Mouse (Mus musculus) CH12.LX (cell line): ENCODE results near the gene Vax1. TPM values are rescaled to one million over a fixed set of nuclear protein-coding genes. Genes with fewer than 3 reads are reported as not detected.

Experiments
- DNase-seq: peaks from one replicate; pipeline ENCODE4 v3.0.0-alpha.2; 2013; ENCODE audit errors: extremely low read depth
- H3K27ac ChIP-seq: 2 replicates; pipeline ENCODE4 v1.5.1; 2012; ENCODE audit warnings: low read depth, mild to moderate bottlenecking, control low read depth, moderate library complexity; ENCODE audit not compliant: insufficient read depth
- H3K27me3 ChIP-seq: replicated peaks from 2 replicates; pipeline ENCODE3; 2012; ENCODE audit warnings: inconsistent platforms
- H3K36me3 ChIP-seq, 2 experiments: replicated peaks in 1 of 2; 2 replicates each; pipeline versions ENCODE3 to v1.6.1; 2012; ENCODE audit warnings: inconsistent platforms in 1 of 2, low read length in 1 of 2, mild to moderate bottlenecking in 1 of 2, mixed read lengths in 1 of 2, moderate library complexity in 1 of 2; ENCODE audit not compliant: control insufficient read depth in 1 of 2, insufficient read depth in 1 of 2
- H3K4me1 ChIP-seq, 2 experiments: 2 replicates each; pipeline ENCODE4 v1.6.1; 2012; ENCODE audit warnings: inconsistent platforms in 1 of 2, moderate library complexity in 1 of 2; ENCODE audit not compliant: insufficient read depth in 2 of 2, control insufficient read depth in 1 of 2
- H3K4me2 ChIP-seq: 2 replicates; pipeline ENCODE4 v1.6.1; 2012; ENCODE audit warnings: low read depth, mild to moderate bottlenecking, control low read depth; ENCODE audit not compliant: poor library complexity, insufficient read depth, severe bottlenecking
- H3K4me3 ChIP-seq, 3 experiments: fragments of 150-350 bp in 1 of 3; sonication (generic) in 1 of 3; replicated peaks in 1 of 3; 2 replicates each; pipeline versions ENCODE3 to v1.5.1; 2011 to 2012; ENCODE audit warnings: low read depth in 2 of 3, low read length in 2 of 3, mild to moderate bottlenecking in 2 of 3, moderate library complexity in 2 of 3, control low read depth in 1 of 3, improper control_type of control experiment in 1 of 3, inconsistent platforms in 1 of 3, mixed read lengths in 1 of 3; ENCODE audit not compliant: poor library complexity in 1 of 3
- H3K79me2 ChIP-seq: replicated peaks from 2 replicates; pipeline ENCODE4 v1.6.1; 2012; ENCODE audit warnings: mild to moderate bottlenecking, moderate library complexity; ENCODE audit not compliant: control insufficient read depth, poor library complexity, insufficient read depth, severe bottlenecking; ENCODE audit errors: extremely low read depth
- H3K9ac ChIP-seq: 2 replicates; pipeline ENCODE4 v1.6.1; 2012; ENCODE audit warnings: low read depth, mild to moderate bottlenecking, control low read depth, moderate library complexity; ENCODE audit not compliant: insufficient read depth
- H3K9me3 ChIP-seq: replicated peaks from 2 replicates; pipeline ENCODE3; 2012; ENCODE audit warnings: low read length, inconsistent platforms, mixed read lengths
- CHD1 ChIP-seq: IDR thresholded peaks from 2 replicates; pipeline ENCODE4 v1.6.1; 2012; ENCODE audit warnings: low read depth, low read length, improper control_type of control experiment, inconsistent platforms
- E2F4 ChIP-seq: IDR thresholded peaks from 2 replicates; pipeline ENCODE4 v1.6.1; 2011; ENCODE audit warnings: low read depth, low read length, improper control_type of control experiment; ENCODE audit not compliant: insufficient replicate concordance
- ELF1 ChIP-seq: IDR thresholded peaks from 2 replicates; pipeline ENCODE4 v1.6.1; 2014; ENCODE audit warnings: low read depth, mild to moderate bottlenecking, inconsistent platforms, low read length, improper control_type of control experiment
- EP300 ChIP-seq: IDR thresholded peaks from 2 replicates; pipeline ENCODE4 v1.6.1; 2011; ENCODE audit warnings: low read length, improper control_type of control experiment
- HCFC1 ChIP-seq: IDR thresholded peaks from 2 replicates; pipeline ENCODE4 v1.6.1; 2012; ENCODE audit warnings: low read depth, mild to moderate bottlenecking, inconsistent platforms, low read length, improper control_type of control experiment
- JUN ChIP-seq: IDR thresholded peaks from 2 replicates; pipeline ENCODE4 v1.6.1; 2011; ENCODE audit warnings: low read depth, mild to moderate bottlenecking, low read length, improper control_type of control experiment, moderate library complexity; ENCODE audit not compliant: insufficient read depth
- JUND ChIP-seq: conservative IDR thresholded peaks from 2 replicates; pipeline ENCODE4 v1.6.1; 2011; ENCODE audit warnings: low read depth, low read length, improper control_type of control experiment
- KAT2A ChIP-seq: IDR thresholded peaks from 2 replicates; pipeline ENCODE4 v1.6.1; 2012; ENCODE audit warnings: low read length, improper control_type of control experiment, inconsistent platforms; ENCODE audit not compliant: insufficient replicate concordance
- POLR2A ChIP-seq: IDR thresholded peaks from 2 replicates; pipeline ENCODE4 v1.6.1; 2011; ENCODE audit warnings: low read depth, mild to moderate bottlenecking, improper control_type of control experiment, low read length
- POLR2AphosphoS2 ChIP-seq: IDR thresholded peaks from 2 replicates; pipeline ENCODE4 v1.6.1; 2011; ENCODE audit warnings: low read depth, low read length, improper control_type of control experiment
- RAD21 ChIP-seq: IDR thresholded peaks from 2 replicates; pipeline ENCODE4 v1.6.1; 2011; ENCODE audit warnings: low read depth, mild to moderate bottlenecking, low read length, improper control_type of control experiment, moderate library complexity
- TBP ChIP-seq: conservative IDR thresholded peaks from 2 replicates; pipeline ENCODE4 v1.6.1; 2011; ENCODE audit warnings: low read depth, low read length, improper control_type of control experiment
- TCF12 ChIP-seq: IDR thresholded peaks from 2 replicates; pipeline ENCODE4 v1.6.1; 2014; ENCODE audit warnings: low read depth, mild to moderate bottlenecking, inconsistent platforms, low read length, improper control_type of control experiment
- USF1 ChIP-seq: IDR thresholded peaks from 2 replicates; pipeline ENCODE4 v1.6.1; 2014; ENCODE audit warnings: low read depth, mild to moderate bottlenecking, inconsistent platforms, low read length, improper control_type of control experiment
- ZC3H11A ChIP-seq: IDR thresholded peaks from 2 replicates; pipeline ENCODE4 v1.6.1; 2012; ENCODE audit warnings: low read depth, mild to moderate bottlenecking, inconsistent platforms, low read length, improper control_type of control experiment
- ZKSCAN1 ChIP-seq: IDR thresholded peaks from 2 replicates; pipeline ENCODE4 v1.6.1; 2012; ENCODE audit warnings: low read depth, inconsistent platforms, low read length, improper control_type of control experiment, borderline replicate concordance
- ZMIZ1 ChIP-seq: IDR thresholded peaks from 2 replicates; pipeline ENCODE4 v1.6.1; 2012; ENCODE audit warnings: low read depth, mild to moderate bottlenecking, inconsistent platforms, low read length, improper control_type of control experiment
- dilution Hi-C: fragments of 300-500 bp; cut with MboI; formaldehyde crosslinking; loops from 2 replicates; pipeline ENCODE4 v1.14.3; 2020; ENCODE audit warnings: low sequenced_read_pairs; ENCODE audit not compliant: extremely low pct_unique_long_range_greater_than_20kb, extremely low pct_ligation_motif_present
- in situ Hi-C: fragments of 300-500 bp; cut with MboI; formaldehyde crosslinking; loops from 3 replicates; pipeline ENCODE4 v1.14.3; 2019; ENCODE audit warnings: low sequenced_read_pairs, low pct_ligation_motif_present, low pct_unique_long_range_greater_than_20kb, mixed read lengths
- polyA plus RNA-seq: library from polyadenylated mRNA; unstranded; fragments of >175 nt; gene quantifications from 2 replicates; pipeline ENCODE4 v1.2.1, GENCODE M21; 2012; ENCODE audit warnings: low read depth; ENCODE audit not compliant: insufficient read length
- total RNA-seq, 2 experiments: library from RNA; depleted of rRNA; stranded (reverse); fragments of 300-350 nt in 1 of 2; fragments of >200 nt in 1 of 2; gene quantifications; 2 replicates each; pipeline ENCODE4 v1.2.3; 2012 to 2014

Gene Vax1
- total and polyA plus RNA-seq, 3 experiments, result not detected

DNA sequence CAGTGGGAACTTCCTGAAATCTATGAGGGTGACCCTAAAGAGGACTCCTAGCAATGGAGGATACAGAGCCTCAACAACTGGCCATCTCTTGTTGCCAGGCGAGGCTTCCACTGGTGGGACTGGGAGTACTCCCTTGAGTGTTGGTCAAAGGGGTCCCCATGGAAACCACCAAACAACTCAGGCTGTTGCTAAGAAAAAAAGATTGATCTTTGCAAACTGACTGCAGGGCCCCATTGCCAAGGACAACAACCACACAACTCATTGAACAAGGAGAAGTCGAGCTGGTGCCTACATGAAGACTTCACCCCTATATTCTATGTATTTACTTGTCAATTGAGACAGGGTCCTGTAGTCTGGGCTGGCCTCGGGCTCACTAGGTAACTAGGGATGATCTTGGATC lies 47.0 kb upstream of the Vax1 start:
- Histone ChIP-seq H3K9ac (no peak overlapping the region), H3K9me3 (no peaks in the 10 kb centered on the region), H3K27me3 (no peaks in the 10 kb centered on the region), H3K36me3 (no peaks in the 10 kb centered on the region), H3K79me2 (no peaks in the 10 kb centered on the region), H3K27ac (no peak overlapping the region), H3K4me1 (peaks cover 0 to 5% of the 10 kb centered on the region in 2 experiments; a peak in 1 of 4 replicates), H3K4me3 (no peak overlapping the region), H3K4me2 (no peak overlapping the region)
- no peak for DNase-seq
- in situ Hi-C loops (no loop called here), dilution Hi-C loops (no loop called here)
- TF ChIP-seq ZMIZ1 (no peak), ZKSCAN1 (no peak), TCF12 (no peak), POLR2AphosphoS2 (no peak), KAT2A (no peak), RAD21 (no peak), POLR2A (no peak), JUN (no peak), EP300 (no peak), ELF1 (no peak), TBP (no peak), USF1 (no peak), ZC3H11A (no peak), HCFC1 (no peak)

DNA sequence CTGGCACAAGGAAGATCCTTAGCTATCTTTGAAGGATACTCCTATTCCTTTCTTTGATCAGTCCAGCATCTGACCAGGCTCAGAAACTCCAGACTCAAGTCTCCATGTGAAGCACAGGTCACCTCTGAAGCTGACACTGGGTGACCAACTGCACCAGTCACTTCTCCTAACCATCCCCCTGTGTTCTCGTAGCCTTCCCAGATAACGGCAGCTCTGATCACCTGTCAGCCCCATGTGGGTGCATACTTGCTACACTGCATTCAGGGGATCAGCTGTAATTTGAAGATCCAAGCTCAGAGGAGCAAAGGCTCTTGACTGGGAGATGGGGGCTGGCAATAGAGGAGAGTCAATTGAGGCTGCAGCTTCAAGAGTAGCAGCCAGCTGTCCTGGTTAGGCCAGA lies 39.1 kb upstream of the Vax1 start:
- H3K9ac ChIP-seq, result no peak overlapping the region
- in situ Hi-C loops, result loop anchor here (5.0 kb wide), 1 partner anchor 297 kb away; no protein-coding TSS in a partner anchor
- dilution Hi-C loops, result no loop called here
- H3K79me2 ChIP-seq, result no peaks in the 10 kb centered on the region
- H3K9me3 ChIP-seq, result no peaks in the 10 kb centered on the region
- TF ChIP-seq RAD21, result no peak
- TF ChIP-seq E2F4, result no peak
- TF ChIP-seq JUN, result no peak
- TF ChIP-seq TBP, result no peak
- TF ChIP-seq JUND, result no peak
- no peak for TF ChIP-seq CHD1
- TF ChIP-seq, all 38 proteins: peak for 0
- peaks cover 0 to 12% of the 10 kb centered on the region in 2 experiments; a peak in 1 of 4 replicates for H3K4me1 ChIP-seq
- no peak for DNase-seq
- no peak overlapping the region for H3K4me3 ChIP-seq
- H3K27ac ChIP-seq, result no peak overlapping the region
- no peaks in the 10 kb centered on the region for H3K36me3 ChIP-seq
- H3K27me3 ChIP-seq, result no peaks in the 10 kb centered on the region
- no peak overlapping the region for H3K4me2 ChIP-seq
